18 mouse cellular contexts compared by ENCODE assay signal in genomic region chr15:67048621-67049020, GRCm38 (mm10).
A peak's percentile ranks its signal among the peaks of the same experiment; 100 is the strongest.
DNase-seq lines count a peak whose midpoint lies in the region; ATAC-seq and TF ChIP-seq lines count a peak whose summit lies in the region.
"Had no signal": no experiment of that assay in that cellular context is flagged by ENCODE, and none has a peak within 500 bp of the region (broad histone marks: within the 10 kb centered on the region; RNA-seq: fewer than 3 reads in every experiment).

No protein-coding gene starts in this region.

- TF ChIP-seq CTCF in G1E (IDR thresholded peaks at IDR 0.05; ENCODE audit: low read depth, low read length): no peak

- no peak overlapping the region for H3K27ac ChIP-seq in kidney, embryonic 16.5 days (ENCODE audit: low read length)
- H3K27ac ChIP-seq: left cerebral cortex, adult 2 months; limb, embryonic 12.5 days; midbrain, embryonic 13.5 days; stomach, embryonic 15.5 days had no signal

- peaks cover 4% of the 10 kb centered on the region; the same call in 1 of the 2 replicates for H3K4me1 ChIP-seq in G1E (ENCODE audit: insufficient read depth, low read depth, low read length)
- H3K4me1 ChIP-seq in kidney, embryonic 16.5 days (ENCODE audit: insufficient read depth, low read length): peaks cover 11% of the 10 kb centered on the region
- H3K4me1 ChIP-seq: midbrain, embryonic 13.5 days had no signal

- intact Hi-C loops in left cerebral cortex, postnatal 14 days (cut with DNase I): no loop called here

- WGBS in kidney, embryonic 16.5 days: 90% methylated on average over 4 of the region's 4 CpGs

- peak; percentile 28; the same call in 1 of the 2 replicates for ATAC-seq in G1E (ENCODE audit: extremely low read depth, insufficient number of reproducible peaks, low FRiP score, poor library complexity, severe bottlenecking)
- ATAC-seq in granulocyte monocyte progenitor cell, adult 5-6 weeks (replicated peaks; ENCODE audit: poor library complexity, severe bottlenecking): peak; percentile 91
- ATAC-seq in megakaryocyte, adult 5-6 weeks (ENCODE audit: poor library complexity, severe bottlenecking): peak; percentile 95
- ATAC-seq in kidney, embryonic 16.5 days (ENCODE audit: low FRiP score, low TSS enrichment): no peak
- ATAC-seq: CD4-positive, CD25-positive, alpha-beta regulatory T cell, adult 4 months; midbrain, embryonic 13.5 days had no signal

- no peaks in the 10 kb centered on the region for H3K36me3 ChIP-seq in G1E (replicated peaks)
- H3K36me3 ChIP-seq in kidney, embryonic 16.5 days (ENCODE audit: insufficient read depth, low read length): no peaks in the 10 kb centered on the region
- H3K36me3 ChIP-seq: limb, embryonic 12.5 days; midbrain, embryonic 13.5 days; stomach, embryonic 15.5 days had no signal

- H3K4me3 ChIP-seq in G1E (ENCODE audit: low read depth, low read length): no peak overlapping the region
- no peak overlapping the region for H3K4me3 ChIP-seq in kidney, embryonic 16.5 days (ENCODE audit: low read length)
- H3K4me3 ChIP-seq: left cerebral cortex, adult 2 months; limb, embryonic 12.5 days; midbrain, embryonic 13.5 days; stomach, embryonic 15.5 days had no signal

- DNase-seq in 416B (ENCODE audit: low read depth) (peak; percentile 98), G1E (ENCODE audit: low spot score) (no peak)
- no peak for DNase-seq in thymus, postnatal 10 days (ENCODE audit: low spot score in 2 of 2)
- DNase-seq in left cerebral cortex, postnatal 14 days (ENCODE audit: low spot score in 2 of 2): no peak
- DNase-seq in cerebellum, postnatal 25 days: no peak
- DNase-seq: cerebellum, adult 9-11 months; gastrocnemius, postnatal 25 days; heart, postnatal 36 days; kidney, adult 8-10 months had no signal

- no peak overlapping the region for H3K9ac ChIP-seq in kidney, embryonic 16.5 days (replicated peaks; ENCODE audit: low read length)
- H3K9ac ChIP-seq: limb, embryonic 12.5 days; midbrain, embryonic 13.5 days; stomach, embryonic 15.5 days had no signal

- no peak overlapping the region for H3K4me2 ChIP-seq in kidney, embryonic 16.5 days (replicated peaks; ENCODE audit: low read depth, low read length)
- H3K4me2 ChIP-seq: heart, embryonic 11.5 days; limb, embryonic 12.5 days; midbrain, embryonic 13.5 days; stomach, embryonic 15.5 days had no signal

- H3K9me3 ChIP-seq in G1E (replicated peaks): no peaks in the 10 kb centered on the region
- H3K9me3 ChIP-seq in kidney, embryonic 16.5 days (ENCODE audit: low read length): no peaks in the 10 kb centered on the region
- H3K9me3 ChIP-seq: limb, embryonic 12.5 days; midbrain, embryonic 13.5 days; stomach, embryonic 15.5 days had no signal

- peaks cover 19% of the 10 kb centered on the region for H3K27me3 ChIP-seq in G1E (ENCODE audit: insufficient read depth, low read length)
- no peaks in the 10 kb centered on the region for H3K27me3 ChIP-seq in kidney, embryonic 16.5 days (ENCODE audit: insufficient read depth, low read length)
- H3K27me3 ChIP-seq: limb, embryonic 12.5 days; midbrain, embryonic 13.5 days; stomach, embryonic 15.5 days had no signal
